Mouse (Mus musculus): ENCODE measurements around the gene Umps. TPM values are rescaled to one million over a fixed set of nuclear protein-coding genes. Genes with fewer than 3 reads are reported as not detected.

Gene Umps
- polyA plus RNA-seq (2012; ENCODE audit: insufficient read depth, insufficient read length, missing spikeins) = 8.4 and 13.2 TPM in 2 replicates

DNA sequence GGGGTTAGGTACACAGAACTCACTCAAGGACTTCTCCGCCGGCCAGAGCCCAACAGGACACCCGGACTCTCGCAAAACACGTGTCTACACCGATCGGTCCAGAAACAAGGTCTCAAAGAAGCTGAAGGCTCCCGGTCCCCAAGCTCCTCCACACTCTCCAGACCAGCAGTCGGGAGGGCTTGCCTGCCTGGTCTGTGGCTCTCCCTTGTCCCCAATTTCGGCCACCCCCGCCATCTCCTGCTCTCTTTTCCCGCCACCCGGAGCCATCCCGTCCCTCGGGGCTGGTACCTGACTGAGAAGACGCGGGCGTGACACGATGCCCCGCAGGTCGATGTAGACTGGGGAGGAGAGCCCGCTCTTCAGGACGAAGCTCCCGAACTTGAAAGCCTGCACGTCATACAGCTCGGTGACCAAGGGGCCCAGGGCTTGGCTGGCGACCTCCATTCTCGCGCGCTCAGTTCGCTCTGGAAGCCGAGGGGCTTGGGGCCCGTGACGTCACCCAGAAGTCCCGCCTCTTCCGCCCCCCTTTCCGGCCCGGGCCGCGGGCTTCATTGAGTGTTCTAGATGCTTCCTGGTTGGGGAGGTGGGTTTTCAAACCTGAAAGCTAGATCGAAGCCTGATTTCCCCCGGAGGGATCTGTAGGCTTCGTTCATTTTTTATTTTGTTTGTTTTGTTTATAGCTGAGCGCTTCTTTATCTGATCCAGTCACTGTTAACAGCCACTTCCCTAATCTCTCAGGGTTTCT, at the start of gene Umps:
Umps (minus strand) TSS at position 501 of the 745 bp plus-strand sequence.
- peaks cover 3% of the 10 kb centered on the region; the same call in 1 of the 2 replicates for H3K4me1 ChIP-seq (ENCODE audit: control insufficient read depth, insufficient read depth, insufficient read length, low read length)
- peak within 1 kb of the TSS; percentile 55 for H3K27ac ChIP-seq (replicated peaks; ENCODE audit: low read depth, low read length)
- peak within 1 kb of the TSS; percentile 97 for H3K4me3 ChIP-seq (ENCODE audit: insufficient read depth, low read depth, low read length)

DNA sequence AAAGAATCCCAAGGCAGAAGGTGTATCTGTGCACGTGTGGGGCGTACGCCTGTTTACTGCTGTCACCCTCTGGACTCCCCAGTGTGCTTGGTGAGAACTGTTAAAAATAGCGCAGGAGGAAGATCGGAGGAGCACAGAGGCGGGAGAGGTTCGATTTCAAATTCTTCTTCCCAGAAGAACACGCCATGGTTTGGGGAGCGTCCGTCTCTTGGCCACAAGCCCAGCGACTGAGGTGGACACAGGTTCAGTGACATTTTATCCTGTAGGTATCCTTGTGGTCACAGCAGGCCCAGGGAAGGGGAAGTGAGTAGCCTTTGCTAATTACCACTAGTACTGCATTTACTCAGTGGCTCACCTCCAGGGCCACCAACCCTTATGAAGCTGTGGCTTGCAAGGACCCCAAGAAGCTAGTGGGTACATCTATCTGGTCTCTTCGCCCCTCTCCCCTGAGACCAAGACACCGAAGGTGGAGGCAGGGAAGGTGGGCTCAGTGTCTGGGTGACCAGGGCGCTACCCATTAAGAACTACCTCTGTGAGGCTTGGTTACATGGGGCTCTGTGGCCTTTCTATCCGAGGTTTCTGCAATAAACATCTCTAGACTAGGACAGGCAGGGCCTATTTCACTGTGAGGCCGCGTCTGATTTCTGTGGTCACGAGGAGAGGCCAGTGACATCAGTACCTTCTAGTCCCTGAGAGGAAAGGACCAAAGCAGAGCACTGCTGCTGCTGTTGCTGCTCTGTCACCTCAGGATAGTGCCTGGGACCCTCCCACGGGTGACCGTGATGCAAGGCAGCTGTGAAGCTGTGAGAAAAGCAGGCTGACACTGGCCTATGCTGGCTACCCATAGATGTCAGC, 45.4 kb upstream of the Umps start:
- Histone ChIP-seq H3K4me1 (ENCODE audit: control insufficient read depth, insufficient read depth, insufficient read length, low read length) (no peaks in the 10 kb centered on the region), H3K4me3 (ENCODE audit: insufficient read depth, low read depth, low read length) (no peak overlapping the region), H3K27ac (replicated peaks; ENCODE audit: low read depth, low read length) (no peak overlapping the region)

DNA sequence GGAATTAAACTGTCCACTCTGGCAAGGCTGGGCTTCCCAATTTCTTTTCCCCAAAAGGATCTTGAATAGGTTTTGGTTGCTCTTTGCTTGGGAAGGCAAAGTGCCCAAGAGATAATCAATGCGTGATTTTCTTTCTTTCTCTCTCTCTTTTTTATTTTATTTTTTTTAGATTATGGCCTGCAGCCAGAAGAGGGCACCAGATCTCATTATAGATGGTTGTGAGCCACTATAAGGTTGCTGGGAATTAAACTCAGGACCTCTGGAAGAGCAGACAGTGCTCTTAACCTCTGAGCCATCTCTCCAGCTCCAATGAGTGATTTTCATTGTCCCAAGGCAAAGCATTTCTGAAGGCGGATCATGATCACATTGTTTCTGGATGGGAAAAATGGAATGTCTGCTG, 42.7 kb upstream of the Umps start:
- no peak overlapping the region for H3K4me3 ChIP-seq (ENCODE audit: insufficient read depth, low read depth, low read length)
- H3K27ac ChIP-seq (replicated peaks; ENCODE audit: low read depth, low read length) = no peak overlapping the region
- no peaks in the 10 kb centered on the region for H3K4me1 ChIP-seq (ENCODE audit: control insufficient read depth, insufficient read depth, insufficient read length, low read length)

DNA sequence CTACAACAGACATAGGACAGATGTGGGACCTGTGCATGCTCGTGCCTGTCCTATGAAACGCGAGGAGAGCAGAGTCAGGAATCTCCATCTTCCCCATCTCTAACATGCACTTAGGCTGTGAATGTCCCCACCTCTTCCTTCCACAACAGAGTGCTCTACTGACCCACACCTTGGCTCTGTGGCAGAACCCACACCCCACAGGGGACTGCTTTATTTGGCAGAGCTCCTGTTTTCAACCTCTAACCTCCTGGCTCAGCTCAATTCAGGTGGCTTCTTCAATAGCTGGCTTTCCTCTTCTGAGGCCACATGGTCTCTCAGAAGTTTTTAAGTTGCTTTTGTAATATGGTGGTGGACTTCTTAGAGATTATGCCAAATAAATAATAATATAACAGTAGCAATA, 39.1 kb upstream of the Umps start:
- Histone ChIP-seq H3K4me1 (ENCODE audit: control insufficient read depth, insufficient read depth, insufficient read length, low read length) (no peaks in the 10 kb centered on the region), H3K27ac (replicated peaks; ENCODE audit: low read depth, low read length) (no peak overlapping the region)

DNA sequence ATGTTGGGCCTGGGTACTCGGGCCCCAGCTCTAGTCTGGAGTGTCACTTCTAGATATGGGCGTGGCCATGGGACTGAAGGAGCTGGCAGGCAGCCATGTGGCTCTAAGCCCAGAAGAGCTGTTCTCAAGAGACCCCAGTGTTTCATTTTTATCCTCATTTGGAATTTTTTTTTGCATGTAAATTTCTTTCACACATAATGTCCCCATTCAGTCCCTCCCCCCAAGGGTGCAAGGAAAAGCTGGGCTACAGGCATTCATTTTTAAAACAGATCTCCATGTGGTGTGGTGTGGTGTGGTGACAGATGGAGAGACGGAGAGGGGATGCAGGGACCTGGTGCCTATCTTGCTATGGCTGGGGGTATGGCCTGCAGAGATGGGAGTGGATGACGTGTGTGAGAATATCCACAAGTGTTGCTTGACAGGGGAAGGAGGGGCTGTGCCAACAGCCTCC, 37.3 kb upstream of the Umps start:
- Histone ChIP-seq H3K4me1 (ENCODE audit: control insufficient read depth, insufficient read depth, insufficient read length, low read length) (no peaks in the 10 kb centered on the region), H3K4me3 (ENCODE audit: insufficient read depth, low read depth, low read length) (no peak overlapping the region), H3K27ac (replicated peaks; ENCODE audit: low read depth, low read length) (no peak overlapping the region)

More for the DNA sequence above, 39.1 kb upstream of the Umps start:
- no peak overlapping the region for H3K4me3 ChIP-seq (ENCODE audit: insufficient read depth, low read depth, low read length)

DNA sequence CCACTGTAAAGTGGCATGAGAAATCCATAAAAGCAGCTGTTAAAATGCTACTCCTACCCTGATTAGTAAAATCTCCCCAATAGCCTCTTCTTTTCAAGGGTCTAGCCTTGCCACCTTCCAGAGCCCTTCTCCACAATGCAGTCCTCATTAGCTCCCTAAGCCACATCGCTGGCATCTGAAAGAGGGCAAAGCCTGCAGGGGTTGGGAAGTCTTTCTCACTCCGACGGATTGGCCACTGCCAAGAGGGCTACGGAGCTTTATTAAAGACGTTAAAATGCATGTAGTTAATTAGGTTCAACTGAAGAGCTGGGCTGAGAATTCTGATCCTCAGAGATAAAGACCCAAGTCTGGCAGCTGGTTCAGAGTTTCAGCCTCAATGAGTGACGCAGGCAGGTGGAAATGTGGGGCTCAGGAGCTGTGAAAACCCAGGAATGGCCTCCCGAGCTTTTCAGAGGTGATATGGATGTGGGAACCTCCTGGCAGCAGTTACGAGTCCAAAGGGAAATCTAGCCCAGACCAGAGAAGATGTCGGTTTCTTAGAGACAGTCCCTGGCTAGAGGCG, 36.8 kb upstream of the Umps start:
- no peak overlapping the region for H3K4me3 ChIP-seq (ENCODE audit: insufficient read depth, low read depth, low read length)
- H3K27ac ChIP-seq (replicated peaks; ENCODE audit: low read depth, low read length) = no peak overlapping the region
- no peaks in the 10 kb centered on the region for H3K4me1 ChIP-seq (ENCODE audit: control insufficient read depth, insufficient read depth, insufficient read length, low read length)

DNA sequence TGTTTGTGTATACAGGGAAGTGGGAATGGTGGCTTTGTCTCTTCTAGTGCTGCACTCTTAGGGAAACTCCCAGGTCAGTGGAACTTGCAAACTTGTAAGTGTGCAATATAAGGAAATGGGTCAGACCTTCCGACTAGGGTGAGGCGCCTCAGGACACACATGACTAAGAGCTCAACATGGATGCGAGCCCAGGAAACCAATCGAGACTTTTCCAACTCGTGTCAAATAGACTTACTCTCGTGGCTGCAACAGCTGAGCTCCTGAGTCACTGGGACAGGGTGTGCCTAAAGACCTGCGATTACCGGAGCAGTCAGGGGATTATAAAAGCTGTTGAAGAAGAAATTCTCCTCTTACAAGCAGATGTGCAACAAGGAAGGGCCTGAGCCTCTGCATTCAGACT, 33.9 kb upstream of the Umps start:
- Histone ChIP-seq H3K4me1 (ENCODE audit: control insufficient read depth, insufficient read depth, insufficient read length, low read length) (no peaks in the 10 kb centered on the region), H3K27ac (replicated peaks; ENCODE audit: low read depth, low read length) (no peak overlapping the region), H3K4me3 (ENCODE audit: insufficient read depth, low read depth, low read length) (no peak overlapping the region)

DNA sequence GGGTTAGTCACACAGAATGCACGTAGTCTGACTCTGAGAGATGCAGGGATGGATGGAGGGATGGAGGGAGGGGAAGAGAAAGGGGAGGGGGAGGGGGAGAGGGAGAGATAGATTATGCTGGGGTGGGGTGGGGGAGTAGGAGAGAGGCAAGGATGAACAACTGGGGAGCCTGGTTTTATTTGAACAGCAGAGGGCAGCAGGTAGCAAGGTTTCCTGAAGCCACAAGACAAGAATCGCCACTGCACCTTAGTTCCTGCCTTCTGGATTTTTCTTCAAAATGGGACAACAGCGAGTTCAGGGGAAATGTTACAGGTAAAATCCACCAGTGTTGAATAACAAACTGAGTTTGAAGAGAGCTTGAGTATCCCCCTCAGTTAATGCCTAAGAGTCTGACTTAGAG, 32.5 kb upstream of the Umps start:
- no peak overlapping the region for H3K27ac ChIP-seq (replicated peaks; ENCODE audit: low read depth, low read length)
- H3K4me3 ChIP-seq (ENCODE audit: insufficient read depth, low read depth, low read length) = no peak overlapping the region
- no peaks in the 10 kb centered on the region for H3K4me1 ChIP-seq (ENCODE audit: control insufficient read depth, insufficient read depth, insufficient read length, low read length)

DNA sequence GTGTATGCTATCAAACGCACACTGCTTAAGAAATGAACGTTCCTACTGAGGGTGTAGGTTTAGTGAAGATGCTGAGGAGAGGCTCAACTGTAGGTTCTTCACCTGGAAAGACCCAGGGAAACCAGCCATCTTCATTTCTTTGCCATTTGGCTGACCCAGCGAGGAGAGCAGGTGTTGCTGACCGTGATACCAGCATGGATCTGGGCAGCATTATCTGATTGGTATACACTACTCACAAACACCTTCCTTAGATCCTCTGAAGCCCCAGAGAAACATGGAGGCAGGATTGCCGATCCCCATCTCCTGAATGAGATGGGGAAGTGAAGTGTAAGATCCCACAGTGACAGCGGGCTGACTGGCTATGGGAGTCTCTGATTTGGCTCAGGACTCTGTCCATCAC, 31.2 kb upstream of the Umps start:
- no peaks in the 10 kb centered on the region for H3K4me1 ChIP-seq (ENCODE audit: control insufficient read depth, insufficient read depth, insufficient read length, low read length)
- H3K4me3 ChIP-seq (ENCODE audit: insufficient read depth, low read depth, low read length) = no peak overlapping the region
- H3K27ac ChIP-seq (replicated peaks; ENCODE audit: low read depth, low read length) = no peak overlapping the region

DNA sequence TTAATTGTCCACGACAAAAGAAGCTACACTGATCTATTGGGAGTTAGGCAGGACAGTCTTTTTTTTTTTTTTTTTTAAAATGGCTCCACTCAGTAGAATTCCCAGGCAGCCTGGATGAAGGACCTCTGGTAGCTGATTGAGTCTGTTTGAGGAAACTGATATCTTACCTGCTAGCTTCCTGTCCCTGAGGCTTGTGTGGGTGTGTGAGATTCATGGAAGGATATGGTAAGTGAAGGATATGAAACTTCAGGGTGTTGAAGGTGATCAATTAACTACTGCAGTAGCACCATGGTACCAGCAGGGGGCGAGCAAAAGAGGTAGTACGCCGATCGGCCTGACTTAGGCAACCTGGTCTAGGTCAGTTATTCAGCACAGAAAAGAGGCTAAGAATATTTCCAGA, 29.2 kb upstream of the Umps start:
- Histone ChIP-seq H3K27ac (replicated peaks; ENCODE audit: low read depth, low read length) (no peak overlapping the region), H3K4me3 (ENCODE audit: insufficient read depth, low read depth, low read length) (no peak overlapping the region), H3K4me1 (ENCODE audit: control insufficient read depth, insufficient read depth, insufficient read length, low read length) (no peaks in the 10 kb centered on the region)

DNA sequence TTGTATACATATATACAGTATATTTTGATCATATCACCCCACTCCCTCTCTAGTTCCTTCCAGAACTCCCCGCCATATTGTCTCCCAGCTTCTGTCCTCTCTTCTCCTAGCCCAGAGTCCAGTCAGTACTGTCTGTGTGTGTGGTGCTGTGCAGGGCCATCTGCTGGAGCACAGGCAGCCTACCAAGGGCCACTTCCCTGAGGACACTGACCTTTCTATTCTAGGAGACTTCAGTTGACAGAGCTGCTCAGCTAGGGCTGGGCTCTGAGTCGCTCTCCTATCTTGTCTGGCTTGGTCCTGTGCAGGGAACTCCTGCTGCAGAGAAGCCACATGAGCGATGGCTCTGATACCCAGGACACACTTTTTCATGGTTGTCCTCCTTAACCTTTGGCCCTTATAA, 28.7 kb upstream of the Umps start:
- H3K4me1 ChIP-seq (ENCODE audit: control insufficient read depth, insufficient read depth, insufficient read length, low read length) = no peaks in the 10 kb centered on the region
- no peak overlapping the region for H3K4me3 ChIP-seq (ENCODE audit: insufficient read depth, low read depth, low read length)
- H3K27ac ChIP-seq (replicated peaks; ENCODE audit: low read depth, low read length) = no peak overlapping the region

DNA sequence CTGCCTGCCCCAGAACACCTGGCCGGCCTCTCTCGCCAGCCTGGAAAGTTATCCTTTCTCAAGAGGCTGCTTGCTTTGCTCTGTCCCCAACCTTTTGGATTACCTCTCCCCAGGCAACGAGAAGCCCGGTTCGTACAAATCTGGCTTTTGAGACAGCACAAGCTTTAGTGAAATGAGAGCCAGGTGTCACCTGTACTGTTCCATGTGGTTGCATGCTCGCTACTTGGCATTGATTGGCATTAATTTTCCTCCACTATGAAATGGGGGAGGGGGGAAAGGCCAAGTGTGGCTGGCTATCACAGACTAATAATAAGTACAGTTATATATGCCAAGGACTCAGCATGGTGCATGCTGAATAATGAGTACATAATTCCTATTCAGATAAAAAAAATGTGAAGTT, 27.5 kb upstream of the Umps start:
- Histone ChIP-seq H3K4me1 (ENCODE audit: control insufficient read depth, insufficient read depth, insufficient read length, low read length) (no peaks in the 10 kb centered on the region), H3K27ac (replicated peaks; ENCODE audit: low read depth, low read length) (no peak overlapping the region), H3K4me3 (ENCODE audit: insufficient read depth, low read depth, low read length) (no peak overlapping the region)

DNA sequence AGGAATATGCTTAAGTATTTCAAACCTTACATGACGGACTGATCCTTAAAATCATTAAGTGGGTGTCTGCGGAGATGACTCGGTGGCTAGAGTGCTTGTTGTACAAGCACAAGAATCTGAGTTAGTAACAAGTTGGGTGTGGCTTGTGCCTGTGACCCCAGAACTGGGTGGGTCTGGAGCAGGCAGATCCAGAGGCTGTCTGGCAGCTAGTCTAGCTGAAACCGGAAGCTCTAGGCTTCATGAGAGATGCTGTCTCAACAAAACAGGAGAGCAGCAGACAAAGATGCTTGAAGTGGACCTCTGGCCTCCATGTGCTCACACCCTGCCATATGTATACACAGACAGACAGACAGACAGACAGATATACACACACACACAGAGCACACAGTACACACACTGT, 23.9 kb upstream of the Umps start:
- H3K4me3 ChIP-seq (ENCODE audit: insufficient read depth, low read depth, low read length) = no peak overlapping the region
- H3K27ac ChIP-seq (replicated peaks; ENCODE audit: low read depth, low read length) = no peak overlapping the region
- H3K4me1 ChIP-seq (ENCODE audit: control insufficient read depth, insufficient read depth, insufficient read length, low read length) = peaks cover 3% of the 10 kb centered on the region; the same call in 1 of the 2 replicates

DNA sequence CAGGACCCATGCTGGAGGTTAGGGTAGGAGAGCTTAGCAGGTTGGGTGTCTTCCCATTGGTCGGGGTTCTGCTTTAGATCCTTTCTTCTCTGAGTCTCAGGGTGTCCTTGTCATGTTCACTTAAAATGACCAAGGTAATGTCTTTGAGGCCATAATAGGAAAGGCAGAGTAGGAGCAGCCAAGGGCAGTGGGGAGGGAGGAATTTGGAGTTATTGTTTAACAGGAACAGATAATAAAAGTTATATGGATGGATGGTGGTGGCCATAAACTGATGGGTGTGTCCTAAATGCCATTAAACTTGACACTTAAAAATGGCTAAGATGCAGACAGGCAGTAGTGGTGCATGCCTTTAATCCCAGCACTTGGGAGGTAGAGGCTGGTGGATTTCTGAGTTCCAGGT, 22.3 kb upstream of the Umps start:
- H3K4me3 ChIP-seq (ENCODE audit: insufficient read depth, low read depth, low read length) = no peak overlapping the region
- peaks cover 3% of the 10 kb centered on the region; the same call in 1 of the 2 replicates for H3K4me1 ChIP-seq (ENCODE audit: control insufficient read depth, insufficient read depth, insufficient read length, low read length)
- no peak overlapping the region for H3K27ac ChIP-seq (replicated peaks; ENCODE audit: low read depth, low read length)

DNA sequence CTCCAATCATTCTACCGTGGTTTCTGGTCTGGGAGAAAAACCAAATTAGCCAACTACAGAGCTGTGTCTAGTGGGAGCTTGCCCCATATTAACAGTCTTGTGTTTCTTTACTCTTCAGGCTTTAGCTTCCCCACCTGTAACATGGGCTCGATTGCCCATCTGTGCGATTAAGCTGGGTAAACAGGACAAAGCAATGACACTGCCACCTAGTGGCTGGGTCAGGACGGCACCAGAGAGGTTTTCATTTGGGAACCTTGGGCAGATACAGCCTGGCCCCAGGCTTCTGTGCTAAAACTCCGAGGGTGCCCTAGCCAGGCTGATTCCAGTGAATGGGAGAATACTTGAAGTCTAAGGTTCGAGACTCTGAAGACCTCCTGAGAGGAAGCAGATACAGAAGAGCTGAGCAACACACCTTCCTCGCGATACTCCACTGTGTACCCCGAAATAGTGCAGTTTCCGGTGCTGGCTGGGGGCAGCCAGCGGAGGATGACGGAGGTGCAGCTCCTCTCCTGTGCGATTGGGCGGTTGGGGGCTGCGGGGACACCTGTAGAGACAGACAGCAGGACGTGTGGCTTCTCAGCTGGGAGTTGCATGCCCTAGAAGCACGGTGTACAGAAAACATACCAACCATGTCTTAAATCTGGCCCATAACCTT, 21.6 kb upstream of the Umps start:
- Histone ChIP-seq H3K4me1 (ENCODE audit: control insufficient read depth, insufficient read depth, insufficient read length, low read length) (peaks cover 3% of the 10 kb centered on the region; the same call in 1 of the 2 replicates), H3K27ac (replicated peaks; ENCODE audit: low read depth, low read length) (no peak overlapping the region), H3K4me3 (ENCODE audit: insufficient read depth, low read depth, low read length) (no peak overlapping the region)
